Mouse (Mus musculus): ENCODE data around the gene Map1lc3b. TPM values are rescaled to one million over a fixed set of nuclear protein-coding genes. Genes with fewer than 3 reads are reported as not detected.

The Map1lc3b gene
- polyA plus RNA-seq, 1 experiment = 52.4 TPM

DNA sequence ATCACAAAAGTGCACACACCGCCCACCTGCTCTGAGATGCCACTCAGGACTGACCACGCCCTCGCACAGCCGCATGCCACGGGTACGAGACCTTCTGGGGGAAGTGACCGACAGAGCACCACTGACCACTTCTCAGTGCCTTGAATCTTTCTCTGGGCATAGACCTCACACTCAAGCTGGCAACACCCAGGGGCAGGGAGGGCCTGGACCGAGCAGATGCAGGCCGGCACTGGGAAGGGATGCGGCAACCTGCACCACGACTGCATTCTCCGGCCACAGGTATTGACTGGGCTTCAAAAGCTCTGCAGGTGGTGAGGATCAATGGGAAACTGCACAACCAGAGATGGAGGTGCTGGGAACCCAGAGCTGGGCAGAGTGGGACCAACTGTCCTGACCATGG is 12.2 kb downstream of the Map1lc3b start:
- TF ChIP-seq CTCF (IDR thresholded peaks at IDR 0.05; ENCODE audit: extremely low read depth, insufficient read depth, insufficient read length, insufficient replicate concordance) = no peak
- TF ChIP-seq POLR2A (IDR thresholded peaks at IDR 0.05; ENCODE audit: low read depth, low read length) = no peak
- 94% methylated on average over 12 of the region's 12 CpGs for WGBS
- Histone ChIP-seq H3K4me1 (ENCODE audit: control insufficient read depth, insufficient read depth, insufficient read length) (no peaks in the 10 kb centered on the region), H3K36me3 (ENCODE audit: control insufficient read depth, insufficient read depth, low read length) (peaks cover 5% of the 10 kb centered on the region), H3K27me3 (ENCODE audit: control insufficient read depth, insufficient read depth, low read length) (no peaks in the 10 kb centered on the region), H3K27ac (ENCODE audit: insufficient read depth, low read length) (no peak overlapping the region), H3K4me3 (ENCODE audit: extremely low read depth, insufficient read depth, insufficient read length) (no peak overlapping the region)
- DNase-seq (ENCODE audit: low read depth in 1 of 2, low spot score in 2 of 2) = no peak

GRCm38 (mm10) chr8:121602860-121603259 is 12.7 kb downstream of the Map1lc3b start:
- no peak overlapping the region for H3K4me3 ChIP-seq (ENCODE audit: extremely low read depth, insufficient read depth, insufficient read length)
- peak in 1 of 2 experiments; percentile 27 for DNase-seq (ENCODE audit: low read depth in 1 of 2, low spot score in 2 of 2)
- no peaks in the 10 kb centered on the region for H3K27me3 ChIP-seq (ENCODE audit: control insufficient read depth, insufficient read depth, low read length)
- TF ChIP-seq CTCF (IDR thresholded peaks at IDR 0.05; ENCODE audit: extremely low read depth, insufficient read depth, insufficient read length, insufficient replicate concordance) (peak; percentile 37; the same call in 1 of the 2 replicates), POLR2A (IDR thresholded peaks at IDR 0.05; ENCODE audit: low read depth, low read length) (no peak)
- H3K4me1 ChIP-seq (ENCODE audit: control insufficient read depth, insufficient read depth, insufficient read length) = no peaks in the 10 kb centered on the region
- WGBS = 10% methylated on average over 3 of the region's 3 CpGs
- peaks cover 4% of the 10 kb centered on the region; the same call in 1 of the 2 replicates for H3K36me3 ChIP-seq (ENCODE audit: control insufficient read depth, insufficient read depth, low read length)
- no peak overlapping the region for H3K27ac ChIP-seq (ENCODE audit: insufficient read depth, low read length)

DNA sequence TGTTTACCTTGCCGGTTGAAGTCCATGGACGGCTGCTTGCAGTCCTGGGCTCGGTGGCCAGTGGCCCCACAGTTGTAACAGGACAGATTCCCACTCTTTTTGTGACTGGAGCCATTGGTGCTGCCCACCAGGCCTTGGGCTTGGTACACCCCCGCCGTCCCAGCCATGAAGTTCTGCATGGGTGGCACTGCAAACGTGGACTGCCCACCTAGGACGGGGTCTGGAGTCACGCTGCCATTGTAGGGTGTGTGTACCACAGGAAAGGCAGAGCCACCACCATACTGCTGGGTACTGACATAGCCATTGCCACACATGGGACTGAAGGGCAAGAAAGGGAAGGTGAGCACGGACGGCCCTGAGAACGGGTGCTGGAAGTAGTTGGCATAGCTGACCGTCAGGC is 13.6 kb downstream of the Map1lc3b start:
- WGBS = 94% methylated on average over 12 of the region's 12 CpGs
- no peaks in the 10 kb centered on the region for H3K4me1 ChIP-seq (ENCODE audit: control insufficient read depth, insufficient read depth, insufficient read length)
- no peaks in the 10 kb centered on the region for H3K27me3 ChIP-seq (ENCODE audit: control insufficient read depth, insufficient read depth, low read length)
- TF ChIP-seq POLR2A (IDR thresholded peaks at IDR 0.05; ENCODE audit: low read depth, low read length) = no peak
- no peak for TF ChIP-seq CTCF (IDR thresholded peaks at IDR 0.05; ENCODE audit: extremely low read depth, insufficient read depth, insufficient read length, insufficient replicate concordance)
- H3K27ac ChIP-seq (ENCODE audit: insufficient read depth, low read length) = no peak overlapping the region
- no peak overlapping the region for H3K4me3 ChIP-seq (ENCODE audit: extremely low read depth, insufficient read depth, insufficient read length)
- no peak for DNase-seq (ENCODE audit: low read depth in 1 of 2, low spot score in 2 of 2)
- H3K36me3 ChIP-seq (ENCODE audit: control insufficient read depth, insufficient read depth, low read length) = peaks cover 2% of the 10 kb centered on the region; the same call in 1 of the 2 replicates

DNA sequence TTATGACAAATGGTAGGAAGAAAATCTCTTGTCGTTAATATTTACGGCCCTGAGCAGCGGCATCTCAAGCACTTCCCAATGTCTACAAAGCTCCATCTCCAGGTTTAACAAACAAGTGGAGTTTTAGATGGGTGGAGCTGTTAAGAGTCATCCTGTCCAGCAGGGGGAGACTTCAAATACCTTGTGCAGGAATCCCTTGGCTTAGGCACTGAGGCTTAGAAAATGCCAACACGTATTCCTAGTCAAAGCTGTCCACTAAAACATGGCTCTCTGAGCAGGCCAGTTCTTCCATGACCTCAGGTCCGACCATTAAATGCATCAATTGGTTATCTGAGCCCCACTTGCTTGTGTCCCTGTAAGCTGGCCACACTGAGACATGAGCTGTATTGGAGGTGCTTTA is 17.5 kb downstream of the Map1lc3b start:
- Histone ChIP-seq H3K36me3 (ENCODE audit: control insufficient read depth, insufficient read depth, low read length) (no peaks in the 10 kb centered on the region), H3K27me3 (ENCODE audit: control insufficient read depth, insufficient read depth, low read length) (no peaks in the 10 kb centered on the region), H3K27ac (ENCODE audit: insufficient read depth, low read length) (no peak overlapping the region), H3K4me3 (ENCODE audit: extremely low read depth, insufficient read depth, insufficient read length) (no peak overlapping the region), H3K4me1 (ENCODE audit: control insufficient read depth, insufficient read depth, insufficient read length) (no peaks in the 10 kb centered on the region)
- no peak for DNase-seq (ENCODE audit: low read depth in 1 of 2, low spot score in 2 of 2)
- TF ChIP-seq POLR2A (IDR thresholded peaks at IDR 0.05; ENCODE audit: low read depth, low read length) (no peak), CTCF (IDR thresholded peaks at IDR 0.05; ENCODE audit: extremely low read depth, insufficient read depth, insufficient read length, insufficient replicate concordance) (no peak)
- WGBS = 86% methylated on average over 5 of the region's 5 CpGs

- no peaks in the 10 kb centered on the region for H3K4me1 ChIP-seq (ENCODE audit: control insufficient read depth, insufficient read depth, insufficient read length)
- H3K27ac ChIP-seq (ENCODE audit: insufficient read depth, low read length) = no peak overlapping the region
- H3K27me3 ChIP-seq (ENCODE audit: control insufficient read depth, insufficient read depth, low read length) = no peaks in the 10 kb centered on the region
- H3K36me3 ChIP-seq (ENCODE audit: control insufficient read depth, insufficient read depth, low read length) = no peaks in the 10 kb centered on the region
- no peak for DNase-seq (ENCODE audit: low read depth in 1 of 2, low spot score in 2 of 2)
- WGBS = 88% methylated on average over 15 of the region's 15 CpGs
- TF ChIP-seq POLR2A (IDR thresholded peaks at IDR 0.05; ENCODE audit: low read depth, low read length) (no peak), CTCF (IDR thresholded peaks at IDR 0.05; ENCODE audit: extremely low read depth, insufficient read depth, insufficient read length, insufficient replicate concordance) (no peak)
- H3K4me3 ChIP-seq (ENCODE audit: extremely low read depth, insufficient read depth, insufficient read length) = no peak overlapping the region
These were observed 19.1 kb downstream of the Map1lc3b start for GRCm38 (mm10) chr8:121609251-121609650.

DNA sequence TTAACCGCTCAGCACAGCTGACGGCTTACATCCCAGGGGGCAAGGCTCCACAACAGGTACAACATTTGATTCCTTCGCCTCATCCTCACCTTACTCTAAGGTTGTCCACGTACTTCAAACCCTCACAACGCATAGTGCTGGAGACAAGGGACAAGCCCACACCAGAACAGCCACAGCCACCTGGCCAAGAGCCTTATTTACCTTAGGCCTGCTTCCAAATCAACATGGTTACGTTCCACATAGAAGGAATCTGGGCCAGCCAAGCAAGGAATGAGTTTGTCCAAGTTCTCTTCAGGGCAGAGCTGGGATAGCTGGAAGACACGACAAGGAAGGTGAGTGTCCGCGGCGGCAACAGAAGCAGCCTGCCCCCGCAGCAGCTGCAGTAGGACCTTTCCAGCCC is 19.8 kb downstream of the Map1lc3b start:
- WGBS = 89% methylated on average over 11 of the region's 11 CpGs
- Histone ChIP-seq H3K4me1 (ENCODE audit: control insufficient read depth, insufficient read depth, insufficient read length) (no peaks in the 10 kb centered on the region), H3K27ac (ENCODE audit: insufficient read depth, low read length) (no peak overlapping the region), H3K36me3 (ENCODE audit: control insufficient read depth, insufficient read depth, low read length) (no peaks in the 10 kb centered on the region), H3K4me3 (ENCODE audit: extremely low read depth, insufficient read depth, insufficient read length) (no peak overlapping the region), H3K27me3 (ENCODE audit: control insufficient read depth, insufficient read depth, low read length) (no peaks in the 10 kb centered on the region)
- no peak for DNase-seq (ENCODE audit: low read depth in 1 of 2, low spot score in 2 of 2)
- no peak for TF ChIP-seq CTCF (IDR thresholded peaks at IDR 0.05; ENCODE audit: extremely low read depth, insufficient read depth, insufficient read length, insufficient replicate concordance)

GRCm38 (mm10) chr8:121613419-121613818 is 23.3 kb downstream of the Map1lc3b start:
- Histone ChIP-seq H3K4me1 (ENCODE audit: control insufficient read depth, insufficient read depth, insufficient read length) (no peaks in the 10 kb centered on the region), H3K27me3 (ENCODE audit: control insufficient read depth, insufficient read depth, low read length) (no peaks in the 10 kb centered on the region), H3K27ac (ENCODE audit: insufficient read depth, low read length) (no peak overlapping the region), H3K36me3 (ENCODE audit: control insufficient read depth, insufficient read depth, low read length) (no peaks in the 10 kb centered on the region), H3K4me3 (ENCODE audit: extremely low read depth, insufficient read depth, insufficient read length) (no peak overlapping the region)
- DNase-seq (ENCODE audit: low read depth in 1 of 2, low spot score in 2 of 2) = no peak
- TF ChIP-seq CTCF (IDR thresholded peaks at IDR 0.05; ENCODE audit: extremely low read depth, insufficient read depth, insufficient read length, insufficient replicate concordance) (no peak), POLR2A (IDR thresholded peaks at IDR 0.05; ENCODE audit: low read depth, low read length) (no peak)
